Comparison of ENCODE assay signal across 9 mouse cellular contexts in the genomic region with DNA sequence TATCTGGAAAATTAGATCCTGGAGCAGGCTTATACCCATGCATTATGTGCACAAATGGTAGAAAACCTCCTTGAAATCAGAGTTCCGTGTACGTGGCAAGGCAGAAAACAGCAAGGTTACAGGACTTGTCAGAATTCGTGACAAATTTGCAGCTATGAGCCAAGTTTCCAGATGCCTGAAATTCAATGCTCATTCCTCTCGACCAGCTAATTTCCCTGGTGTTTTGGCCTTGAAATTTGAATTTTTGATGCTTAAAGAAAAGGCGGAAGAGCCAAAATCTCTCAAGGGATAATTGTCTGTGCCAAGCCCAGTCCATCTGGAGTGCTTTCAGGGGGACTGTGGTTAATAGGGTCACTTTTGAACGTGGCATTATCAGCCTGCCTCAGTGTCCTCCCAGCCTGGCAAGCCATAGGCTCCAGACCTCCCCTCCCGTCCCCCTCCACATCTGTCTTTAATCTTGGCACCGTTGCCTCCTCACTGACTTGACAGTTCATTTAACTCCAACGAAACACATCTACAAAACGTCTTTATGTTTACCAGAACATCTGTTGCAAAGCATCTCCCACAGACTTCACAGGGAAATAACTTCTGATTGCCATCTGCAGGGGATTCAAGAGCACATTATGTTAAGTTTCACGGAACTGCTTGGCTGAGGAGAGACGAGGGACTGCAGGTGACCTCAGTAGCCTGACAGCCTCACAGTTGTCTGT. TPM values are rescaled to one million over a fixed set of nuclear protein-coding genes. Genes with fewer than 3 reads are reported as not detected.
DNase-seq lines count a peak whose midpoint lies in the region; ATAC-seq and TF ChIP-seq lines count a peak whose summit lies in the region.
"Had no signal": no experiment of that assay in that cellular context is flagged by ENCODE, and none has a peak within 500 bp of the region (broad histone marks: within the 10 kb centered on the region; RNA-seq: fewer than 3 reads in every experiment).

No protein-coding gene starts in this region.

- no peaks in the 10 kb centered on the region for H3K27me3 ChIP-seq in heart, embryonic 16.5 days (ENCODE audit: control insufficient read depth, insufficient read depth, low read length)
- no peaks in the 10 kb centered on the region for H3K27me3 ChIP-seq in heart, adult 2 months (ENCODE audit: control insufficient read depth, insufficient read depth, low read length)
- no peaks in the 10 kb centered on the region for H3K27me3 ChIP-seq in embryonic facial prominence, embryonic 12.5 days
- H3K27me3 ChIP-seq in limb, embryonic 10.5 days (ENCODE audit: low read depth, poor library complexity, severe bottlenecking): no peaks in the 10 kb centered on the region

- WGBS in heart, embryonic 16.5 days: 35% methylated on average over 12 of the region's 12 CpGs
- WGBS in heart, adult 2 months: 29% methylated on average over 12 of the region's 12 CpGs
- 13% methylated on average over 12 of the region's 12 CpGs for WGBS in embryonic facial prominence, embryonic 12.5 days
- 18% methylated on average over 12 of the region's 12 CpGs for WGBS in limb, embryonic 10.5 days

- no peaks in the 10 kb centered on the region for H3K36me3 ChIP-seq in heart, embryonic 16.5 days (ENCODE audit: control insufficient read depth, insufficient read depth)
- no peaks in the 10 kb centered on the region for H3K36me3 ChIP-seq in heart, adult 2 months (ENCODE audit: control insufficient read depth, insufficient read depth, low read length)
- no peaks in the 10 kb centered on the region for H3K36me3 ChIP-seq in embryonic facial prominence, embryonic 12.5 days
- H3K36me3 ChIP-seq in limb, embryonic 10.5 days: peaks cover under 1% of the 10 kb centered on the region; the same call in 1 of the 2 replicates

- H3K79me2 ChIP-seq in heart, adult 2 months (replicated peaks; ENCODE audit: control insufficient read depth, insufficient read depth, low read length): no peaks in the 10 kb centered on the region

- intact Hi-C loops in heart, adult 2 months (cut with DNase I): no loop called here

- H3K27ac ChIP-seq in heart, embryonic 16.5 days (ENCODE audit: low read length): peak overlapping the region; percentile 64
- H3K27ac ChIP-seq in heart, adult 2 months: no peak overlapping the region
- peak overlapping the region; percentile 62 for H3K27ac ChIP-seq in embryonic facial prominence, embryonic 12.5 days
- peak overlapping the region; percentile 53; the same call in 1 of the 2 replicates for H3K27ac ChIP-seq in limb, embryonic 10.5 days

- H3K9me3 ChIP-seq in heart, embryonic 16.5 days (replicated peaks; ENCODE audit: control insufficient read depth, low read length): no peaks in the 10 kb centered on the region
- no peaks in the 10 kb centered on the region for H3K9me3 ChIP-seq in embryonic facial prominence, embryonic 12.5 days
- H3K9me3 ChIP-seq in limb, embryonic 10.5 days (replicated peaks): no peaks in the 10 kb centered on the region

- no peak for TF ChIP-seq EP300 in heart, adult 2 months (IDR thresholded peaks at IDR 0.05; ENCODE audit: insufficient read depth, low read depth, low read length)

- no peak for TF ChIP-seq CTCF in heart, adult 2 months (IDR thresholded peaks at IDR 0.05)

- no peak overlapping the region for H3K4me3 ChIP-seq in heart, embryonic 16.5 days (ENCODE audit: low read length)
- no peak overlapping the region for H3K4me3 ChIP-seq in heart, adult 2 months
- no peak overlapping the region for H3K4me3 ChIP-seq in embryonic facial prominence, embryonic 12.5 days
- peak overlapping the region; percentile 6; the same call in 1 of the 2 replicates for H3K4me3 ChIP-seq in limb, embryonic 10.5 days

- no peak for DNase-seq in heart, adult 2 months
- DNase-seq in MN1 (ENCODE audit: low spot score): peak; percentile 57
- DNase-seq in limb, embryonic 10.5 days (ENCODE audit: low spot score): peak; percentile 63
- no peak for DNase-seq in spleen, adult 18-20 months
- DNase-seq in c-Kit-positive CD71-positive TER-119-positive erythroid progenitor cells, embryonic 14.5 days (ENCODE audit: low spot score): no peak
- no peak for DNase-seq in right cerebral cortex, postnatal 4 days
- DNase-seq: kidney, adult 18-20 months had no signal

- ATAC-seq in heart, embryonic 16.5 days (replicated peaks; ENCODE audit: extremely low read depth, insufficient read depth, low FRiP score): no peak
- ATAC-seq in embryonic facial prominence, embryonic 12.5 days (ENCODE audit: insufficient number of reproducible peaks, insufficient read depth, low FRiP score, low TSS enrichment): peak; percentile 48

- H3K4me1 ChIP-seq in heart, embryonic 16.5 days (ENCODE audit: control insufficient read depth, insufficient read depth, low read length): peaks cover 16% of the 10 kb centered on the region
- H3K4me1 ChIP-seq in heart, adult 2 months (ENCODE audit: control insufficient read depth, insufficient read depth, low read length): no peaks in the 10 kb centered on the region
- peaks cover 33% of the 10 kb centered on the region for H3K4me1 ChIP-seq in embryonic facial prominence, embryonic 12.5 days
- H3K4me1 ChIP-seq in limb, embryonic 10.5 days: peaks cover 38% of the 10 kb centered on the region

- peak overlapping the region; percentile 31; the same call in 1 of the 2 replicates for H3K9ac ChIP-seq in heart, embryonic 16.5 days (ENCODE audit: low read length)
- H3K9ac ChIP-seq in heart, adult 2 months (ENCODE audit: low read depth, low read length): no peak overlapping the region
- no peak overlapping the region for H3K9ac ChIP-seq in embryonic facial prominence, embryonic 12.5 days

- H3K4me2 ChIP-seq in heart, embryonic 16.5 days (ENCODE audit: low read depth, low read length): no peak overlapping the region
- H3K4me2 ChIP-seq in embryonic facial prominence, embryonic 12.5 days (replicated peaks): peak overlapping the region; percentile 27; the same call in 1 of the 2 replicates

- no peak for TF ChIP-seq POLR2A in heart, adult 2 months (IDR thresholded peaks at IDR 0.05; ENCODE audit: insufficient read depth, low read depth, low read length)

RNA-seq across cellular contexts. Expression of gene Zc2hc1b, which starts 6.9 kb away (rescaled TPM):
- polyA plus RNA-seq in heart, embryonic 16.5 days (2015; fragmentation: Nextera tagmentation; extraction: Ambion mirVana): not detected in 2 replicates
- not detected for total RNA-seq in heart, adult 2 months (2021)
- polyA plus RNA-seq in heart, adult 2 months (2012; rRNA removed): not detected in 2 replicates
- polyA plus RNA-seq in embryonic facial prominence, embryonic 12.5 days (2016; fragmentation: Nextera tagmentation; extraction: Ambion mirVana): not detected in 2 replicates
- not detected in 2 replicates for polyA plus RNA-seq in limb, embryonic 10.5 days (2016; fragmentation: Nextera tagmentation; extraction: Ambion mirVana)

RNA-seq across cellular contexts. Expression of gene Ltv1, which starts 22.1 kb away (rescaled TPM):
- 42.4 and 47.1 TPM in 2 replicates for polyA plus RNA-seq in heart, embryonic 16.5 days (2015; fragmentation: Nextera tagmentation; extraction: Ambion mirVana)
- total RNA-seq in heart, adult 2 months (2021): 10 to 100 TPM; 22.8 to 22.9 TPM
- polyA plus RNA-seq in heart, adult 2 months (2012; rRNA removed): 11.5 and 16.8 TPM in 2 replicates
- 64.9 and 68.4 TPM in 2 replicates for polyA plus RNA-seq in embryonic facial prominence, embryonic 12.5 days (2016; fragmentation: Nextera tagmentation; extraction: Ambion mirVana)
- 65.3 and 68.0 TPM in 2 replicates for polyA plus RNA-seq in limb, embryonic 10.5 days (2016; fragmentation: Nextera tagmentation; extraction: Ambion mirVana)

Comparison
In these comparisons a context has a peak if more than half of its experiments do, and no peak if none do; other contexts are left out.
1. DNase-seq: peak in MN1 (single experiment) and limb, embryonic 10.5 days (single experiment); none in heart, adult 2 months (0 of 2), spleen, adult 18-20 months (0 of 2), c-Kit-positive CD71-positive TER-119-positive erythroid progenitor cells, embryonic 14.5 days (single experiment) and right cerebral cortex, postnatal 4 days (single experiment).